Mouse (Mus musculus) large intestine, adult 2 months (tissue): ENCODE data around the gene Aebp2. TPM values are rescaled to one million over a fixed set of nuclear protein-coding genes. Genes with fewer than 3 reads are reported as not detected.

ENCODE experiments used
- polyA plus RNA-seq: library from polyadenylated mRNA; depleted of rRNA; stranded (reverse); fragments of >200 nt; gene quantifications from 2 replicates; pipeline ENCODE4 v1.2.3, GENCODE M21; 2012; rRNA removed

Aebp2 gene
- polyA plus RNA-seq, 1 experiment = 11.0 TPM

Other genes with a start within 250 kb of the Aebp2 start
- 24.1 and 31.1 TPM in 2 replicates for gene Plekha5, start 198.6 kb upstream of the Aebp2 start, polyA plus RNA-seq
- not detected in 2 replicates for gene Gm11077, start 106.6 kb downstream of the Aebp2 start, polyA plus RNA-seq